Mouse (Mus musculus) myocyte (in vitro differentiated cells): ENCODE measurements around the gene Farp1. TPM values are rescaled to one million over a fixed set of nuclear protein-coding genes. Genes with fewer than 3 reads are reported as not detected.

Source experiments
- H3K27me3 ChIP-seq: one replicate; pipeline ENCODE4 v1.6.1; 2011; ENCODE audit not compliant: control insufficient read depth, insufficient read depth, insufficient read length
- H3K36me3 ChIP-seq: one replicate; pipeline ENCODE4 v1.6.1; 2011; ENCODE audit not compliant: control insufficient read depth, insufficient read depth
- H3K4me2 ChIP-seq: one replicate; pipeline ENCODE4 v1.6.1; 2011; ENCODE audit warnings: low read depth, control low read depth
- H3K4me3 ChIP-seq: one replicate; pipeline ENCODE4 v1.5.1; 2011; ENCODE audit warnings: mild to moderate bottlenecking, control low read depth, moderate library complexity
- H3K79me2 ChIP-seq: one replicate; pipeline ENCODE4 v1.6.1; 2011; ENCODE audit not compliant: control insufficient read depth, insufficient read depth
- H3ac ChIP-seq: one replicate; pipeline ENCODE4 v1.6.1; 2011; ENCODE audit not compliant: control insufficient read depth, insufficient read length
- CEBPB ChIP-seq: IDR thresholded peaks from 2 replicates; pipeline ENCODE4 v1.6.1; 2011; ENCODE audit warnings: mild to moderate bottlenecking, moderate library complexity; ENCODE audit not compliant: poor library complexity, insufficient read depth, severe bottlenecking
- E2F4 ChIP-seq: IDR thresholded peaks from one replicate; pipeline ENCODE4 v1.6.1; 2011; ENCODE audit warnings: mild to moderate bottlenecking, control low read depth, moderate library complexity; ENCODE audit not compliant: insufficient read depth
- MAX ChIP-seq: IDR thresholded peaks from one replicate; pipeline ENCODE4 v1.6.1; 2011; ENCODE audit warnings: low read depth, mild to moderate bottlenecking, control low read depth
- MYOD1 ChIP-seq, 3 experiments: IDR thresholded peaks; one replicate each; pipeline ENCODE4 v1.6.1; 2011; ENCODE audit warnings: control low read depth in 2 of 3, low read depth in 2 of 3, mild to moderate bottlenecking in 2 of 3, moderate library complexity in 1 of 3; ENCODE audit not compliant: insufficient read length in 2 of 3, control insufficient read depth in 1 of 3
- MYOG ChIP-seq, 3 experiments: IDR thresholded peaks; one replicate each; pipeline ENCODE4 v1.6.1; 2011; ENCODE audit warnings: control low read depth in 2 of 3, low read depth in 2 of 3, mild to moderate bottlenecking in 2 of 3; ENCODE audit not compliant: insufficient read length in 2 of 3, control insufficient read depth in 1 of 3, insufficient read depth in 1 of 3
- POLR2A ChIP-seq: IDR thresholded peaks from one replicate; pipeline ENCODE4 v1.6.1; 2011; ENCODE audit warnings: low read depth, mild to moderate bottlenecking, control low read depth, moderate library complexity; ENCODE audit not compliant: insufficient read length
- POLR2AphosphoS2 ChIP-seq: IDR thresholded peaks from one replicate; pipeline ENCODE4 v1.6.1; 2011; ENCODE audit warnings: low read depth, control low read depth; ENCODE audit not compliant: insufficient read length
- REST ChIP-seq: IDR thresholded peaks from one replicate; pipeline ENCODE4 v1.6.1; 2011; ENCODE audit warnings: mild to moderate bottlenecking, control low read depth, moderate library complexity; ENCODE audit not compliant: insufficient read depth, insufficient read length
- SRF ChIP-seq: IDR thresholded peaks from one replicate; pipeline ENCODE4 v1.6.1; 2011; ENCODE audit warnings: low read depth; ENCODE audit not compliant: control insufficient read depth, insufficient read length
- TCF12 ChIP-seq: IDR thresholded peaks from one replicate; pipeline ENCODE4 v1.6.1; 2011; ENCODE audit warnings: mild to moderate bottlenecking, control low read depth; ENCODE audit not compliant: poor library complexity, insufficient read depth, severe bottlenecking
- TCF3 ChIP-seq: IDR thresholded peaks from one replicate; pipeline ENCODE4 v1.6.1; 2011; ENCODE audit warnings: low read depth, control low read depth; ENCODE audit not compliant: insufficient read length
- USF1 ChIP-seq: IDR thresholded peaks from one replicate; pipeline ENCODE4 v1.6.1; 2011; ENCODE audit warnings: low read depth, mild to moderate bottlenecking, control low read depth, moderate library complexity
- polyA plus RNA-seq: library from polyadenylated mRNA; unstranded; fragments of >200 nt; fragmentation: generic; extraction: Trizol; gene quantifications from one replicate; pipeline ENCODE4 v1.2.1, GENCODE M21; 2012; ENCODE audit warnings: missing spikeins

The Farp1 gene
- polyA plus RNA-seq, 1 experiment, result 29.7 TPM

GRCm38 (mm10) chr14:121256896-121257295, 221.9 kb downstream of the Farp1 start:
- no peaks in the 10 kb centered on the region for H3K27me3 ChIP-seq
- peaks cover 17% of the 10 kb centered on the region for H3K36me3 ChIP-seq
- no peaks in the 10 kb centered on the region for H3K79me2 ChIP-seq
- H3ac ChIP-seq, result no peak overlapping the region
- H3K4me3 ChIP-seq, result no peak overlapping the region
- H3K4me2 ChIP-seq, result no peak overlapping the region
- TF ChIP-seq MAX, result no peak
- TF ChIP-seq POLR2AphosphoS2, result no peak
- no peak for TF ChIP-seq MYOD1 (IDR thresholded peaks at IDR 0.05; ENCODE audit: control insufficient read depth in 1 of 3, insufficient read length in 2 of 3, low read depth in 2 of 3)

DNA sequence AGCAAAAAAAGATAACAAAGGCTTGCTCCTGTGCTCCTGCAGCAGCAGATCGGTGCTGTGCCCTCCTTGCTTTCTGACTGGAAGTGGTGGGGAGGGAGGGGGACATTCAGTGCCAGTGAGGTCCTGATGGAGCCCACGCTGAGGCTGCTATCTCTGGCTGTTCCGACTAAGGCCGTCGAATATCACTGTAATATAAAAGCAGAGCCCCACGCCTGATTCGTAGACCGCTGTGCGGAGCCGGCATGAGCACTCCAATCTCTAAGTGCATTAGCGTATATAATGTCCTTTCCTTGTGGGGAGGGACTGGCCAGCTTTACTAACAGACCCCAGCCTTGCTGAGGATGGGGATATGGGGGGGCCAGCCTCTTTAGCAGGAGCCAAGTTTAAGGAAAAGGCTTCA, 224.3 kb downstream of the Farp1 start:
- Histone ChIP-seq H3K79me2 (no peaks in the 10 kb centered on the region), H3K4me3 (no peak overlapping the region), H3K27me3 (no peaks in the 10 kb centered on the region), H3K36me3 (peaks cover 17% of the 10 kb centered on the region), H3ac (no peak overlapping the region), H3K4me2 (no peak overlapping the region)
- TF ChIP-seq MYOD1 (IDR thresholded peaks at IDR 0.05; ENCODE audit: control insufficient read depth in 1 of 3, insufficient read length in 2 of 3, low read depth in 2 of 3) (no peak), E2F4 (no peak), USF1 (no peak), TCF12 (no peak), CEBPB (no peak), POLR2AphosphoS2 (no peak), REST (no peak), SRF (no peak), MAX (no peak), POLR2A (no peak), TCF3 (no peak), MYOG (IDR thresholded peaks at IDR 0.05; ENCODE audit: control insufficient read depth in 1 of 3, insufficient read depth in 1 of 3, insufficient read length in 2 of 3, low read depth in 2 of 3) (no peak)

DNA sequence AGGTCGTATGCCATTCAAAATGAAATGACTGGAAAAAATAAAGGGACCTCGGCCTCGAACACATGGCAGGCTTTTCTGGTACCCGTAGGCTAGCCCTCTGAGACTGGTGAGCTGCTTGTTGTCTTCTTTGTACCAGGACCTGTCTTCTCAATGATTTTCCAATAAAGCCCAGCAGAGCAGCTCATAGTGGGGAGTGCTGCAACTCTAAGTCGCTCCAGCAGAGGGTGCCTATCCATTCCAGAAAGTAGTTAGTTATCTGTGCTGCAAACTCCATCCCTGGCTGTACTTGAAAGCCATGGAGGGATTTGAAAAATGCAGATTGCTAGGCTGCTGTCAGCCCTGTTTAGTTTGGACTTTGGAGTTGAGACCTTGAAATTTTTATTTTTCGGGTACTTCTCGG, 224.8 kb downstream of the Farp1 start:
- no peaks in the 10 kb centered on the region for H3K27me3 ChIP-seq
- H3K4me2 ChIP-seq, result no peak overlapping the region
- H3K4me3 ChIP-seq, result no peak overlapping the region
- no peaks in the 10 kb centered on the region for H3K79me2 ChIP-seq
- TF ChIP-seq POLR2AphosphoS2 (no peak), TCF3 (no peak), CEBPB (no peak), POLR2A (no peak), MYOG (IDR thresholded peaks at IDR 0.05; ENCODE audit: control insufficient read depth in 1 of 3, insufficient read depth in 1 of 3, insufficient read length in 2 of 3, low read depth in 2 of 3) (no peak), USF1 (no peak), MYOD1 (IDR thresholded peaks at IDR 0.05; ENCODE audit: control insufficient read depth in 1 of 3, insufficient read length in 2 of 3, low read depth in 2 of 3) (no peak), TCF12 (no peak), REST (no peak), E2F4 (no peak), SRF (no peak), MAX (no peak)
- H3ac ChIP-seq, result no peak overlapping the region
- peaks cover 14% of the 10 kb centered on the region for H3K36me3 ChIP-seq

DNA sequence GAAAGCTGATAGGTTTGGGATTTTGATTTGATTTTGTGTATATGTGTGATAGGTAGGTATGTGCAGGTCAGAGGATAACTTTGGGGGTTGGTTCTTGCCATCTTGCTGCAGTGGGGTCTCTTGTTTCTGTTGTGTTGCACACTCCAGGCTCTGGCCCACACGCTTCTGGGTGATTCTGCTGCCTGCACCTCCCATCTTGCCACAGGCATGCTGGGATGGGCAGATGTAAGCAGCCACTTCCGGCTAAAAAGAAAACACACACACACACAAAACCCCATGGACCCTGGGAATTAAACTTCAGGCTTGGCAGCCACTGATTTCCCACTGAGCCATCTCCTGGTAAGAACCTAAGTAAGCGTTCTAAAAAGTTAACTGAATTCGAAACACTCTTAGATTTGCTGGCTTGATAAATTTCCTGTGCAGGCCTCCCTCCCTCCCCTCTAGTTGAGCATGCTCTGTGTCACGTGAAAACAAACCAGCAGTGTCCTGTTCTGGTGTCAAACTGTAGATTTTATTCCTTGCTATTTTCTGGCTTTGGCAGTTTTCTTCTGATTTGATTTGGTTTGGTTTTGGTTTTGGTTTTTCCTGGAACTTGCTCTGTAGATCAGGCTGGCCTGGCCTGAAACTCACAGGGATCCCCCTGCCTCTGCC, 226.4 kb downstream of the Farp1 start:
- Histone ChIP-seq H3ac (no peak overlapping the region), H3K79me2 (no peaks in the 10 kb centered on the region), H3K4me2 (no peak overlapping the region), H3K27me3 (no peaks in the 10 kb centered on the region), H3K36me3 (peaks cover 13% of the 10 kb centered on the region), H3K4me3 (no peak overlapping the region)
- no peak for TF ChIP-seq TCF3
- TF ChIP-seq SRF, result no peak
- no peak for TF ChIP-seq TCF12
- TF ChIP-seq E2F4, result no peak
- TF ChIP-seq USF1, result no peak
- no peak for TF ChIP-seq MAX
- no peak for TF ChIP-seq POLR2AphosphoS2
- TF ChIP-seq MYOD1 (IDR thresholded peaks at IDR 0.05; ENCODE audit: control insufficient read depth in 1 of 3, insufficient read length in 2 of 3, low read depth in 2 of 3), result no peak
- no peak for TF ChIP-seq CEBPB
- no peak for TF ChIP-seq MYOG (IDR thresholded peaks at IDR 0.05; ENCODE audit: control insufficient read depth in 1 of 3, insufficient read depth in 1 of 3, insufficient read length in 2 of 3, low read depth in 2 of 3)
- no peak for TF ChIP-seq REST
- no peak for TF ChIP-seq POLR2A

DNA sequence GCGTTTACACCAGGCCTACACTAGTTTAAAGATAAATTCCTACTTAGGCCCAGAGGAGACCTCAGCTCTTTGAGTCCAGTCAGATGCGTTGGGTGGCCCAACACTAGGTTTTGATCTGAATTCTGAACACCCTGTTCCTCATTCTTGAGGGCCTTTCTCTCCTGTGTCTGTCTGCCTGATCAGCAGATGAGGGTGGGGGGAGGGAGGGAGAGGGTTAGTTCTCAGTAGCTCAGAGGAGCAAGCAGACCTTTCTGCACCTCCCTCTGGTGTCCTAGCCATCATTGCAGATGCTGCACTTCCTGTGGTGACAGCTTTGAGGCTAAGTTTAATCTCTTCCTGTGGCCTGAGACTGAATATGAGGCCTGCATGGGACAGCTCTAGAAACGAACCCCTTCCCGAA, 227.6 kb downstream of the Farp1 start:
- TF ChIP-seq MAX (no peak), REST (no peak), USF1 (no peak), POLR2A (no peak), TCF12 (no peak), SRF (no peak), CEBPB (no peak), MYOG (IDR thresholded peaks at IDR 0.05; ENCODE audit: control insufficient read depth in 1 of 3, insufficient read depth in 1 of 3, insufficient read length in 2 of 3, low read depth in 2 of 3) (no peak), POLR2AphosphoS2 (no peak), TCF3 (no peak), E2F4 (no peak), MYOD1 (IDR thresholded peaks at IDR 0.05; ENCODE audit: control insufficient read depth in 1 of 3, insufficient read length in 2 of 3, low read depth in 2 of 3) (no peak)
- H3K79me2 ChIP-seq, result no peaks in the 10 kb centered on the region
- H3K4me3 ChIP-seq, result no peak overlapping the region
- H3K36me3 ChIP-seq, result peaks cover 9% of the 10 kb centered on the region
- no peak overlapping the region for H3ac ChIP-seq
- no peaks in the 10 kb centered on the region for H3K27me3 ChIP-seq
- no peak overlapping the region for H3K4me2 ChIP-seq
